Mouse (Mus musculus) brown adipose tissue, adult 24 weeks (tissue): ENCODE results near the gene Tjp1. TPM values are rescaled to one million over a fixed set of nuclear protein-coding genes. Genes with fewer than 3 reads are reported as not detected.

Source experiments
- H3K27ac ChIP-seq: fragments of 200-500 bp; replicated peaks from 2 replicates; pipeline ENCODE4 v1.5.1; 2012; ENCODE audit warnings: low read depth, mild to moderate bottlenecking, low read length
- H3K4me1 ChIP-seq: fragments of 200-500 bp; 2 replicates; pipeline ENCODE4 v1.6.1; 2012; ENCODE audit warnings: low read length, mixed read lengths; ENCODE audit not compliant: control insufficient read depth, insufficient read depth, insufficient read length
- H3K4me3 ChIP-seq: fragments of 200-500 bp; 2 replicates; pipeline ENCODE4 v1.5.1; 2012; ENCODE audit warnings: low read depth, mild to moderate bottlenecking, low read length, moderate library complexity; ENCODE audit not compliant: insufficient read depth
- polyA plus RNA-seq: library from polyadenylated mRNA; stranded (reverse); fragments of >200 nt; gene quantifications from 2 replicates; pipeline ENCODE4 v1.2.4, GENCODE M21; 2012; ENCODE audit not compliant: missing spikeins, insufficient read depth, insufficient read length

The Tjp1 gene
- polyA plus RNA-seq: 19.3 and 31.4 TPM in 2 replicates

- no peak within 1 kb of the TSS for H3K27ac ChIP-seq
- no peaks in the 10 kb centered on the region for H3K4me1 ChIP-seq
- peak within 1 kb of the TSS; percentile 32 for H3K4me3 ChIP-seq
Measured at GRCm38 (mm10) chr7:65527071-65528007, at the start of gene Tjp1. Gene Tjp1, minus strand, starts transcription at chr7:65527781.

GRCm38 (mm10) chr7:65577118-65577517, 49.5 kb upstream of the Tjp1 start:
- Histone ChIP-seq H3K4me3 (no peak overlapping the region), H3K27ac (no peak overlapping the region)

GRCm38 (mm10) chr7:65572731-65573130, 45.1 kb upstream of the Tjp1 start:
- no peak overlapping the region for H3K4me3 ChIP-seq
- no peaks in the 10 kb centered on the region for H3K4me1 ChIP-seq
- H3K27ac ChIP-seq: no peak overlapping the region

More at GRCm38 (mm10) chr7:65577118-65577517, 49.5 kb upstream of the Tjp1 start:
- no peaks in the 10 kb centered on the region for H3K4me1 ChIP-seq

- no peaks in the 10 kb centered on the region for H3K4me1 ChIP-seq
- H3K27ac ChIP-seq: no peak overlapping the region
- H3K4me3 ChIP-seq: no peak overlapping the region
Measured at GRCm38 (mm10) chr7:65570691-65571090, 43.1 kb upstream of the Tjp1 start.

GRCm38 (mm10) chr7:65555996-65556395, 28.4 kb upstream of the Tjp1 start:
- Histone ChIP-seq H3K4me3 (no peak overlapping the region), H3K4me1 (no peaks in the 10 kb centered on the region), H3K27ac (no peak overlapping the region)

- no peak overlapping the region for H3K27ac ChIP-seq
- no peaks in the 10 kb centered on the region for H3K4me1 ChIP-seq
- no peak overlapping the region for H3K4me3 ChIP-seq
Measured at GRCm38 (mm10) chr7:65545741-65546140, 18.2 kb upstream of the Tjp1 start.

GRCm38 (mm10) chr7:65532689-65533088, 5.1 kb upstream of the Tjp1 start:
- Histone ChIP-seq H3K27ac (no peak overlapping the region), H3K4me1 (no peaks in the 10 kb centered on the region), H3K4me3 (no peak overlapping the region)

- Histone ChIP-seq H3K4me3 (no peak overlapping the region), H3K27ac (no peak overlapping the region), H3K4me1 (no peaks in the 10 kb centered on the region)
Measured at GRCm38 (mm10) chr7:65523116-65523515, 4.5 kb downstream of the Tjp1 start.

- no peak overlapping the region for H3K4me3 ChIP-seq
- H3K27ac ChIP-seq: no peak overlapping the region
- no peaks in the 10 kb centered on the region for H3K4me1 ChIP-seq
Measured at GRCm38 (mm10) chr7:65522490-65522889, 5.1 kb downstream of the Tjp1 start.

GRCm38 (mm10) chr7:65520622-65521021, 7.0 kb downstream of the Tjp1 start:
- no peak overlapping the region for H3K4me3 ChIP-seq
- H3K27ac ChIP-seq: no peak overlapping the region

GRCm38 (mm10) chr7:65519788-65520563, 7.6 kb downstream of the Tjp1 start:
- H3K4me3 ChIP-seq: no peak overlapping the region
- no peak overlapping the region for H3K27ac ChIP-seq
- no peaks in the 10 kb centered on the region for H3K4me1 ChIP-seq

More at GRCm38 (mm10) chr7:65520622-65521021, 7.0 kb downstream of the Tjp1 start:
- H3K4me1 ChIP-seq: no peaks in the 10 kb centered on the region

- Histone ChIP-seq H3K27ac (no peak overlapping the region), H3K4me3 (no peak overlapping the region), H3K4me1 (no peaks in the 10 kb centered on the region)
Measured at GRCm38 (mm10) chr7:65516903-65517302, 10.7 kb downstream of the Tjp1 start.

- Histone ChIP-seq H3K4me3 (no peak overlapping the region), H3K27ac (no peak overlapping the region), H3K4me1 (no peaks in the 10 kb centered on the region)
Measured at GRCm38 (mm10) chr7:65513451-65514179, 14.0 kb downstream of the Tjp1 start.

- Histone ChIP-seq H3K4me3 (no peak overlapping the region), H3K27ac (no peak overlapping the region), H3K4me1 (no peaks in the 10 kb centered on the region)
Measured at GRCm38 (mm10) chr7:65509357-65509756, 18.2 kb downstream of the Tjp1 start.

- no peak overlapping the region for H3K4me3 ChIP-seq
- no peaks in the 10 kb centered on the region for H3K4me1 ChIP-seq
- H3K27ac ChIP-seq: no peak overlapping the region
Measured at GRCm38 (mm10) chr7:65507341-65507740, 20.2 kb downstream of the Tjp1 start.
